Mouse (Mus musculus) granulocyte monocyte progenitor cell, adult 5-6 weeks (primary cell): ENCODE measurements around the gene Mknk2. TPM values are rescaled to one million over a fixed set of nuclear protein-coding genes. Genes with fewer than 3 reads are reported as not detected.

Source experiments
- ATAC-seq: replicated peaks from 2 replicates; pipeline ENCODE4 v1.8.0; 2016; ENCODE audit warnings: mild to moderate bottlenecking, moderate TSS enrichment, inconsistent platforms; ENCODE audit not compliant: poor library complexity, severe bottlenecking
- total RNA-seq, 2 experiments: library from RNA; stranded (forward) in 1 of 2; stranded (reverse) in 1 of 2; fragments of 200-712, 200-1000 nt in 1 of 2; fragments of >200 nt in 1 of 2; fragmentation: Nextera tagmentation in 1 of 2; gene quantifications; 2 replicates each; pipeline ENCODE4 v1.2.3; 2014 to 2017

The Mknk2 gene
- total RNA-seq, 2 experiments from 2014 or later: 37.7 to 49.2 TPM

DNA sequence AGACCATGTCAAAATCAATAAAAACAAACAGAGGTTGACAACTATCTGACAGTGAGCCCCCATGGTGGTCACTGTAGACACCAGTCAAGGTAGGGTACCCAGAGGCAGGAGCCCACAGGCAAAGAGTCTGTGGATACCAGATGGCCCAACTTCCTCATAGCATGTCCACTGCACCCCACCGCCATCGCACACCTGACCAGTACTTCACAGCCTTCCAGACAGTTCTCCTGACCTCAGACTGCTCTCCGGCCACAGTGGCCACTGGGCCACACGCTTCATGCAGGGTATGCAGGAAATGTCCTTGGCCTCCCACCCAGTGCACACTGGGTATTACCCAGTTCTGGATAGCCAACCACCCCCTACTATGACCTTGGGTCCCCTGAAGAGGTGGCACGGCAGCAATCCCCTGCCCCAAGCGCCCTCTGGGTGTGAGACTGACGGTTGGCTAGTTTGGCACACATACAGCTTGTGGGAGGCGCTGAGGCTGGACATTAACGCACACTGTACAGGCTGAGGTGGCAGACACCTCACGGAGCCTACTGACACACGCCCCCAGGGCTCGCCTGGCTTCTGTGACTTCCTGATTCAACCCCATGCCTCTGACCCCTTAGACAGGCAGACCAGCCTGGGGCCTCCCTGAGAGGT lies 15.6 kb upstream of the Mknk2 start:
- no peak for ATAC-seq

DNA sequence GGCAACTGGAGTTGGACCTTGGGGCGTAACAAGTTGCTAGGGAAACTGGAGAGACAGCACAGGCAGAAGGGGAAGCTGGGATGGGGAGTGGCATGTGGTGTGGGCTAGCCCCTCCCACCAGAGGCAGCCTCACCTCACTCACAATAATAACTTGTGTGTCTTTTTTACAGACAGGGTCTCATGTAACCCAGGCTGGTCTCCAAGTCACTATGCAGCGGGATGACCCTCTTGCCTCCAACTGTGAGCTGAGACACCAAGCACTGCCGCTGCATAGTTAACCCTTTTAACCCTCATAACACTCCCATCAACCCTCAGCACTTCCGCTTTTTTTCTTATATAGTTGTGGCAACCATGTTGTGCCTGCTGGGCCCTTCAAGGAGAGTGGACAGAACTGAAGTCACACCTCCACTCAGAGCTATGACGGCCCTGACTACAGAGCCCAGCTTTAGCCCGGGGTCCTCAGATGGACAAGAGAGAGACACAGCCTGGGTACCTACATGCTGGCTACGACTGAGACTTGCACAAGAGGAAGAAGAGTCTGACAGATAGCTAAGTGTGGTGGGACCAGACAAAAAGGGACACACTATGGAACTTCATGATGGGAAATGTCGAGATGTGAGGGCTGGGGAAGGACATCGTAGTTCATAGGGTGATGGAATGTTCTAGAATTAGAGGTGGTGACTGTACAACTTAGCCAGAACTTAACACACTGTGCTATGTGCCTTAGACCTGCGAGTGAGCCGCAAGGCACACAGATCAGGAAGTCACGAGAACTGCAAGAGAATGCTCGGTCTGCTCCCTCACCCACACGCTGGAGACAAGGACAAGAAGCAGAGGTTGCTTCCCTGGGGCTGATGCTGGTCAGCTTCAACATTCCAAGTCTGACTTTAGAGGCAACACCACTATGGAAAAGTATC lies 14.6 kb upstream of the Mknk2 start:
- ATAC-seq: peak; percentile 43

DNA sequence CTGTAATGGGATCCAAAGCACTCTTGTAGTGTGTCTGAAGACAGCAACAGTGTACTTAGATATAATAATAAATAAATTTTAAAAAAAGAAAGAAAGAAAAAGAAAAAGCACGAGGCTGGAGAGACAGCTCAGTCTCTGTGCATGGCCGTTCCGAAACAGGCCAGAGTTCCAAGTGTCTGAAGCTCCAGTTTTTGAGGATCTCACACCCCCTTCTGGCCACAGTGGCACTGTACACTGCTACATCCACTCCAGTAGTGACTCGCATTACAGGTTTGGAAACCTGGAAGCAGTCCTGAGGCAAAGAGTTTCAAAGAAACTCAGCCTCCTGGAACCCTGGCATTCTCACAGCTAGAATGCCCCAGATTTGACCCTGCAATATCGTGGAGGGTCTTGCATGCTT lies 9.9 kb upstream of the Mknk2 start:
- peak; percentile 49 for ATAC-seq

GRCm38 (mm10) chr10:80686617-80687016 lies 8.7 kb upstream of the Mknk2 start:
- ATAC-seq: no peak

GRCm38 (mm10) chr10:80684984-80685383 lies 7.1 kb upstream of the Mknk2 start:
- ATAC-seq: no peak

DNA sequence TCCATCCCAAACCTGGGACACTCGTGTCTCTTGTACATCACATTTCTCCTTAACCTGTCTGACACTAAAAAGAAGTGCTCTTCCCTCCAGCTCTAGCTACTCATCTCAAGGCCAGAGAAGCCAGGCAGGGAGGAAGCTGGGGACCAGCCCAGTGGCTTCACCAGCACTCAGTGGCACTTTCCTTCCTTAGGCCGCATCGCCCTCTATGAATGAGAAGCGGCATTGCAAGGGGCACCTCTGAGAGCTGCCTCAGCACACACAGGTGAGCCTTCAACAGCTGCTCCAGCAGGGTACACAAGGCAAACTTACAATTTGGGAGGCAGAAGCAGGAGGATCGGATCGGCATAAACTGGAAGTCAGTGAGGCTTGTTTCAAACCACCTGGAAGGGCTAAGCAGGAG lies 6.3 kb upstream of the Mknk2 start:
- ATAC-seq: peak; percentile 65

DNA sequence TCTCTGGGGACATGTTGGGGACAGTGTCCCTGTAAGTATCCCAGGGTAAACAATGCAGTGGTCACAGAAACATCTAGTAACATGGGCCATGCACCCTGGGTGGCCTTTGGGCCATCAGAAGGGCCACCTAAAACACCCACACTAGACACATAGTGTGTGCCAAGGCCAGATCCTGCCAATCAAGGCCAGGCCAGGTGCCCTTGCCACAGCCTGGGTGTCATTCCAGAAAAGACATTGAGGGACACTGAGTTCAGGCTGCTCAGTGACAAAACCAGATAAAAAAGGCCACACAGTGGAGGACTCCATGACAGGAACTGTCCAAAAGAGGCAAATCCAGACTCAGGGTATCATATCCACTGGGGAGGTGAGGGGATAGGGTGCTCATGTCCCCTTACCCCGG lies 5.7 kb upstream of the Mknk2 start:
- no peak for ATAC-seq

DNA sequence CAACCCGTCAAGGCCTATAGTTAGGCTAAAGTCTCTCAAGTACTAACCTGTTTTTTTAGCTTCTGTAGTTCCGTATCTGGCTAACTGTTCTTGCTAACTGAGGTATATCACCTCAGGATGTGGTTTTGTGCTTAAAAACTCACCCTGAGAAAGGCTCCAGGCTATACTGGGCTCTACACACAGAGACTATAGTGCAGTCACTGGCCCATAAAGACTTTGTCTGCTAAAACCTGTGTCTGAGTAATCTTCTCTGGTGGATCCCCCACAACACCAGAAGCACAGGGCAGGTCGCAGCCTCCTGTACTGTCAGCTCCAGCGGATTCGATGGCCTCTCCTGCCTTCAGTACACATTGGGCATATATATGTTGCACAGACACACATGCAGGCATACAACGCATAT lies 4.1 kb upstream of the Mknk2 start:
- no peak for ATAC-seq

- ATAC-seq: no peak
Measured at GRCm38 (mm10) chr10:80680260-80680696, 2.4 kb upstream of the Mknk2 start.

GRCm38 (mm10) chr10:80679556-80680259 lies 1.8 kb upstream of the Mknk2 start:
- ATAC-seq: no peak

DNA sequence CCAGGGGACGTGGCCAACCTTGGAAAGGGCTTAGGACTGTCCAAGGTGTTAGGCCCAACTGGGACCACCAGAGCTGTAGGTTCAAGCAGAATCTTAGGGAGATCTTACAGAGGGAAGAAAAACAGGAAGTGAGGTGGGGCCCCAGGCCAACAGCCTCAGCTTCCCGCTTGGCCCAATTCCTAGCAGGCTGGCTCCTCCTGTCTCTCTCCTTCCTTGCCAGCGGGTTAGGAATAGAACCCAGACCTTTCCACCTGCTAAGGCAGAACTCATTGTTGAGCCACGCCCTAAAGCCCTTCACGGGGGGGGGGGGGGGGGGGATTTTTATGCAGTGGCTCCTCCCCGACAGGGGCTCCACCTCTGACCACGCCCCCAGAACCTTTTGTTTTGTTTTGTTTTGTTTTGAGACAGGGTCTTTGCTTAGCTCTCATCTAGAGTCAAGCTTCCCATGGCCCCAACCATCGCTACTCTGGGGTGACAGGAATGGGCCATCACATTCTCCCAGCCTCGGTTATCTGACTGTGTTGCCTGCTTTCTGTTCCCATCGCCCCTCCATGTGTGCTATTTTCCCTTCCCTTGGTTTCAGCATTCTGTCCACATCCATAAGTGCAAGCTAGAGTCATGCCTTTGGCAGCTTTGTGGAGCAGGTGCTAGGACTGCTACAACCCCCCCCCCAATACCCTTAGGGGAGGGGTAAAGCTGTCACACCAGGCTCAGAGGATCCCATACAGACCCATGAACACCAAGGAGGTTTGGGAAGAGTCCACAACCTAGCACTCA lies 877 bp upstream of the Mknk2 start:
- ATAC-seq: peak; percentile 4

DNA sequence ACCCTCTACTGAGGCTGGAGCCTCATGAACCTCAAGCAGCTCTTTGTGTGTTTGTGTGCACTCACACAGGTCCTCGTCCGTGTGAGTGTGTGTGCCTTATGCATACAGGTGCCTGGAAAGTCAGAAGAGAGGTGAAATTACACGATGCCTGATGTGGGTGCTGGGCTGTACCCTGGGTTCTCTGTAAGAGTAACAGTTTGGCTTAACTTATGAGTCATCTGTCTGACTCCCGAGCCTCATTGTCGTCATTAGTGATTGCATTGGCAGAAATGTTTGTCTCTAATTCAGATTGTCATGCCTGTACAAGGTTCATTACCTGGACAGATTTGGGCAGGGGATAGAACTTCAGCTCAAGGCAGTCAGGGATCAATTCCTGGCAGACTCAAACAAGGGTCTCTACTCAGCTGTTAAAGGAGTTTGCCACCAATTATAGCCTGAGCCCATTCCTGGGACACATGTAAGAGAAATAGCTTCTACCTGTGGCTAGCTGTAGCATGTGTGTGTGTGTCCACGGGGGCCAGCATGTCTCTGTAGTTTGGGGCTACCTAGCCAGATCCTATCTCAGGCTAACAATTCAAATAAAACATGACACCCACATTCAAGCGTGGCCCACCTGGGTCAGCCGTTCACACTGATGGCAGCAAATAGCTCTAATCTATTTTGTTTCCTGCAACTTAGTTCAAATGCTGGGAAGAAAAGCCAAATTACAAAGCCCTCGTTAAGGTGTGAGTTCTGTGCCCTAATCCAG lies 610 bp downstream of the Mknk2 start:
- no peak for ATAC-seq

GRCm38 (mm10) chr10:80676198-80676928 lies 1.5 kb downstream of the Mknk2 start:
- peak; percentile 57 for ATAC-seq

- ATAC-seq: peak; percentile 1
Measured at GRCm38 (mm10) chr10:80675405-80676197, 2.3 kb downstream of the Mknk2 start.

DNA sequence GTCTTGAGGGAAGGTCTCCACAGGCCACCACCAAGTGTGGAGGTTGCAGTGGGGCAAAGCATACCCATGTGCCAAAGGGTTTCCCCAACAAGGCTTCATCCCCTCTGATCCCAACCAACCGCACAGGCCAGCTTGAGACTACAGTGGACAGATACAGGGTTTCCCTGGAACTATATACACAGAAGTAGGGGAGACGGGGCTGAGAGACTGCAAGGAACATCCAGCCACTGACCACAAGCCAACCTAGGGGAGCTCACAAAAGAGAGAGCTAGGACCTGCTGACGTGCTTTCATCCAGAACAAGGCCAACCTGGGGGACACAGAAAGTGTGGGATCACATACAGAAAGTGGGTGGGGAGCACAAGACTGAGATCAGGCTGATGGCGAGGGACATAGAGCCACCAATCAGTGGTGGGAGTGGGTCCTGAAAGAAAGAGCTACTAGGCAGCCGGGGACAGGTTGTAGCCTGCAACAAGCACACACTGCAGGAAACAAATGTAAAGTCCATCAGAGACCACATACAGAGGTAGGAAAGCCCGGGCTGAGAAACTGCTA lies 3.0 kb downstream of the Mknk2 start:
- ATAC-seq: no peak

- ATAC-seq: no peak
Measured at GRCm38 (mm10) chr10:80674161-80674711, 3.7 kb downstream of the Mknk2 start.

- ATAC-seq: no peak
Measured at GRCm38 (mm10) chr10:80673690-80674089, 4.2 kb downstream of the Mknk2 start.
